Mouse (Mus musculus) heart, postnatal 14 days (tissue): ENCODE measurements around the gene Lima1. TPM values are rescaled to one million over a fixed set of nuclear protein-coding genes. Genes with fewer than 3 reads are reported as not detected.
A peak's percentile ranks its signal among the peaks of the same experiment; 100 is the strongest.
"Not testable (repeated sequence)": the region's sequence is repeated elsewhere in the genome, so short reads cannot be mapped to it uniquely, and the experiment has no call there.

Source experiments
- DNase-seq, 2 experiments: peaks; one replicate each; pipeline ENCODE4 v3.0.0; 2021 to 2022
- intact Hi-C: fragments of 180-260 bp; cut with DNase I; formaldehyde crosslinking; loops from one replicate; pipeline ENCODE4 v1.15.1; 2025
- total RNA-seq, 2 experiments: library from RNA; stranded (reverse); gene quantifications; 2 replicates each; pipeline ENCODE4 v1.2.3; 2021

Lima1 gene
- total RNA-seq, 2 experiments from 2014 or later = 23.5 TPM

DNA sequence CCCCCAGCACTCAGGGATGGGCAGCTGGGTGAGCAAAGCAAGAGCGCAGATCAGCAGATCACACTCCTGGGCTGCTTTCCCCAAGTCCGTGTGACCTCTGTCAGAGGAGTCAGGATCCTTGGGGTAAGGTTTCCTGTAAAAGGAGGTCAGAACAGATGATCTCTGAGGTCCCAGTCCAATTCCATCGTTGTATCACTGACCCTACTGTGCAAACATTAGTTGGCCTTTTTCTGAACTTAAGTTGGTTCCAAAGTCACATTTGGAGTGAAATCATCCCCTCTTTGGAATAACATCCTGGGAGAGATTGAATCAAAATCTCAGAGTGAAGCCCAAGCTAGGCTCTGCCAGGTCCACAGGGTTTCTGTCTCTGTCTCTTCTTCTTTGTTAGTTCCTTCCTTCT, 31.4 kb downstream of the Lima1 start:
- intact Hi-C loops = no loop called here
- DNase-seq = no peak

DNA sequence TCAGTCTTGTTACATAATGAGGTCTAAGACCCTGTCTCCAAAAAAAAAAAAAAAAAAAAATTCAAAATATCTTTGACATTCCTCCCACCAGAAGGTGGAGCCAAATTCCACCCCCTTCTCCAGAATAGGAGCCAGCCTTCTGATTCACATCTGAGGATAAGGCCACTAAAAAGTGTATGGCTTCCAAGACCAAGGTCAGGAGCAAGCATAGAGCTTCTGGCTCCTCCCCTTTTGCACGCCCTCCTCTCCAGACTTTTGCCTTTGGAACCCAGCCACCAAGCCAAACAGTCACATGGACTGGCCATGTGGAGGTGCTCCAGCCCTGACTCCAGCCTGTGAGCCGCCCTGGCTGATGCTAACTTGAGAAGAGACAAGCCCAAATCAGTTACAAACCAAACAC, 35.3 kb downstream of the Lima1 start:
- peak; percentile 51 to 62 for DNase-seq
- intact Hi-C loops = loop anchor here (1.0 kb wide), 1 partner anchor 64 kb away; no protein-coding TSS in a partner anchor

DNA sequence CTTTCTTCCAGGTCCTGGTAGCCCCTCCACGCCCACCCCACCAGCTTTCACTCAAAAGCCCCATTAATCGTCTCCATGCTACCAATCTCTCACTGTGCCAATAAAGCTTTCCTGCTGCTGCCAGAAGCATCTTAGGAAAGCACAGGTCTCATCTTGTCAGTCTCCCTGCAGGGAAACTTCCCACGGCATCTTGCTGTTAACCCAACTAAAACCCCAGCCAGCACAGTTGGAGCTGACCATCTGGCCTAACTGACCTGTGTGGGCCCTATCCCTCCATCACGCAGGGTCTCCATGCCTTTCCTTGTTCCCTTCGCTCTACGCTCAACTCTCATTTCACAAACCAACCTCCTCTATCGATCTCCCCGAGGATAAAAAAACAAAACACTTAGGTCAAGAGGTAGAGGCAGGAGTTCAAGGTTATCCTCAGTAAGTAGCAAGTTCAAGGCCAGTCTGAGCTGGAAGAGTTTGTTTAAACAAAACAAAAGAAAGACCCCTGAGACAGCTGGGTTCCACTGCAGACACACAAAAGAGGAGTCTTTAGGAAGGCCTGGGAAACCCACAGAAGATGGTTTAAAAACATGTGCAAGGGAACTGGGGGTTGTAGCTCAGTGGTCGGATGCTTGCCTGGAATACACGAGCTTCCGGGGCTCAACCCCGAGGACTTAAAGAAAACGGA, 36.0 kb downstream of the Lima1 start:
- intact Hi-C loops = no loop called here

DNA sequence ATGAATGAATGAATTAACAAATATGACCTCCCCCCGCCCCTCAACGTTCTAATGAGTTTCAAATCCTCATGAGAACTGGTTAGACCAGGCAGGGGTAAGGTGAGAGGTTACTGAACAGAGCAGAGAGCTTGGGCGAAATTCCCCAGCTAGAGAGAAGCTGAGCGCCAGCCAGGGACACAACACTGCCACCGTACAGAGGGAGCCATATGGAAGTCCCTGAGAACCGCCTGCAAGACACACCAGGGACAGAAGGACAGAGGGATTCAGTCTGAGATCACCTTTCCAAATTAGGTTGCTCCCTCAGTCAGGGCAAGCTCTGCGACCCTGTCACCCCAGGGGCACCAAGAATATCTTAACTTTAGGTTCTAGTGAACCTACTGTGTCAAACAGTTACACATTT, 37.7 kb downstream of the Lima1 start:
- intact Hi-C loops = no loop called here
- no peak for DNase-seq

More for the DNA sequence above, 36.0 kb downstream of the Lima1 start:
- DNase-seq = no peak

DNA sequence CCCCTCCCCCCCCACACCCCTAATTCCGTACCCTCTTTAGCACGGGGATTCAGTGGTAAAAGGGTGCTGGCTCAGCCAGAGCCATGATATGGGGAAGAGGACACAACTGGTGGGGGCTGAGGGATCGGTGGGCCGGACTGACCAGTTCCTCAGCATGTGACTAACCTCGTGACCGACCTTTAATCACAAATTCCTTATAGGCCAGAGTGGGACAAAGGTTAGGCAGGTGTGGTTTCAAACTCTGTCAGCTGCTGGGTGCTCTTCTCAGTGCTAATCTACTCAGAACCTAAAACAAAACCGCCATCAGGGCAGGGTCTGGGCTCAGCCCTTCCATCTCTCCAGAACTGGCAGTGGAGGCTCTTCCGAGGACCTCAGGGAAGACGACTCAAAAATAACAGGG, 40.1 kb downstream of the Lima1 start:
- intact Hi-C loops = no loop called here
- DNase-seq = no peak

DNA sequence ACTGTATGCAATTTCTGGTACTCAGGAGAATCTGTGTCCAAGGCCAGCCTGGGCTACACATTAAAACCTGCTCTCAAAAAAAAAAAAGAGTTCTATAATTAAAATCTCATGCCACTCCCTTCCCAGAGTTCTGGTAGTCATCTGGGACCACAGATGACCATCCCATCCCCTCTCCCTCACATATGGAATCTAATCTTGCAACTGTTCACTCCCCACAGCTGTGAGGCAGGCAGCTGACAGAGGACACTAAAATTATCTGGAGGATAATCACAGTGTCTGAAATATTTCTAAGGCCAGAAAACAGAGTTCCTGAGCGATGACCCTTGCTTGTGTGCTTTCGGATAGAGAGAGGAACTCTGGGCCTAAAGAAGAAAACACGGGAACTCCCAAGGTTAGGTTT, 40.6 kb downstream of the Lima1 start:
- intact Hi-C loops = no loop called here

DNA sequence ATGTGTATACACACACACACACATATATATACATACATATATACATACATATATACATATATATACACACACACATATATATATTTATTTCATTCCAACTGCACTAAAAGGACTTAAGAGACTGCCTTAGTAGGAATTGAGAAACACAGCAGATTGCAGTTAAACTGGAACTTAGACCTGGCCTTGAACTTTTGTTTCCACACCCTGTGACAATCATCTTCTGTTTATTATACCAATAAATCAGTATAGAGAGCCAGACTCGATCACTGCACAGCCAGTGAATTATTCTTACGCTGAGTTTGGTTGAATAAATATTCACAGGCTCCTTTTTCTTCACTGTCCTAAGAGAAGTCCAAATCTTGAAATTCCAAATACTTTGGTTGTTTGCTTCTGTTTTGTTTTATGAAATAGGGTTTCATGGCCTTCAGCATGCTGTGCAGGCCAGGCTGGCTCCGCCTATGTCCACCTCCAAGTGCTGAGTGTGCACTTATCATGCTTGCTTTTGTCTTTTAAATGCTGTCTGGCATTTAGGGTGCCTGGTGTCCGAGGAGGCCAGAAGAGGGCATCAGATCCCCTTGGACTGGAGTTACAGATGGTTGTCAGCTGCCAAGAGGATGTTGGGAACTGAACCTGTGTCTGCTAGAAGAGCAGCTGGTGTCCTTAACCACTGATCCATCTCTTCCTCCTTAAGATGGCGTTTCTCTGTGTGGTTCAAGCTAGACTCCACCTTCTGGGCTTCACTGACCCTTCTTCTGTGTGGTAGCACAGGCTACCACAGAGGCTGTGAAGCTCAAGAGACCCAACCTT, 41.4 kb downstream of the Lima1 start:
- intact Hi-C loops = no loop called here
- DNase-seq = no peak

More for the DNA sequence above, 40.6 kb downstream of the Lima1 start:
- no peak for DNase-seq

DNA sequence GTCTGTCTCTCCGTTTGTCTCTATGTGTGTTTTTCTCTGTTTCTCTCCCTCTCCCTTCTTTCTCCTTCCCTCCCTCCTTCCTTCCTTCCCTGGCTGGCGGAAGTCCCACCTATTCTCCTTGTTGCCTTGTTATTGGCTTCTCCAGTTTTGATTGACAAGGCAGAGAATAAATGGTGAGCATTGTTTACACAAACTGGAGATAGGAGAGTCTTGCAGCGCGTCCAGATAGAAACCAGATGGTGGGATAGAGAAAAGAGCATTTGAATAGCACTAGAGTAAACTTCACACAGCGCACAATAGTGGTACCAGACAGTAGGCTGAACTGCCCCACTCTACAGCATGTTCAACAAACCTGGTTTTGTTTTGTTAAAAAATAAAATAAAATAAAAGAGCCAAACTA, 43.7 kb downstream of the Lima1 start:
- DNase-seq = peak; percentile 25 to 29
- intact Hi-C loops = no loop called here

DNA sequence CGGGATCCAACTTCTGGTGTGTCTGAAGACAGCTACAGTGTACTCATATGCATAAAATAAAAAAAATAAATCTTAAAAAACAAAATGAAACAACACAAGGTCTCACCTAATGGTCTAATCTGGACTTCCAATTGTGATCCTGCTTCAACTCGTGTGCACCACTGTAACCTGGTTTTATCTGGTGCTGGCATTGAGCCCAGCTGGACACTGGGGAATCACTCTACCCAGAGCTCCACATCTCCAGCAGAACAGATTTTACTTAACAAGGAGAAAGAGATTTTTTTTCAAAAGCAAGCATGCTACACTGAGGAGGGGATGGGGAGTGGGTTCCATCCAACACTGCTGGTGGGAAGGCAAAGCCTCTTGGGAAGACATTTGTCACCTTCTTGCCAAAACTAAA, 47.2 kb downstream of the Lima1 start:
- DNase-seq = peak in 1 of 2 experiments; percentile 18
- intact Hi-C loops = no loop called here

DNA sequence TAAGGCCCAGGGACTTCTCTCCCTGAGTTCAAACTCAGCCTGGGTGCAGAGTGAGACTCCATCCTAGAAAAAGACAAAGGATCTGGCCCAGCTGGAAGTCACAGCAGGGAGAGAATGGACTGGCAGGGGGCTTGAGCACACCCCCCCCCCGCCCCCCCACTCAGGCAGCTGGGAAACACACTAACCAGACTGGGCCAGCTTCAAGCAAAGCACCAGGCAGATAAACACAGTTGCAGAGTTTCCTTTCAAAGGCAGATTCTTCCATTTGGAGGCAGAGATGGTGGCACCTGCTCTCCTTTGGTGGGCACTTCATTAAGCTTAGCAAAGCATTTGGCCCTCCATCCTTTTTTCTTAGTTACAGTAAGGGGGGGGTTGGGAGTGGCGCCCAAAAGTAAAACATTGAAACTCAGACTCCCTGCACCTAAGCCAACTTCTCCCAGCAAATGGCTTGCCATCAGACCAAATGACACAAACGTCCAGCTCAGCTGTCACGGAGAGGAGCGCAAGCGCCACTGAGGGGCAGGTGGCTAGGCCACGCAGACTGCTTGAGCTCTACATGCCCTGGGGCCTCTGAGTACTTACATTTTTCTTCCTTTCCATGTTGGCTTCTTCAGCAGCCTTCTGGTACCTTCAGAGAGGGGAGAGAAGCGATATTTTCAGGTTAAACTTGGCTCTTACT, 48.9 kb downstream of the Lima1 start:
- intact Hi-C loops = no loop called here
- DNase-seq = no peak

DNA sequence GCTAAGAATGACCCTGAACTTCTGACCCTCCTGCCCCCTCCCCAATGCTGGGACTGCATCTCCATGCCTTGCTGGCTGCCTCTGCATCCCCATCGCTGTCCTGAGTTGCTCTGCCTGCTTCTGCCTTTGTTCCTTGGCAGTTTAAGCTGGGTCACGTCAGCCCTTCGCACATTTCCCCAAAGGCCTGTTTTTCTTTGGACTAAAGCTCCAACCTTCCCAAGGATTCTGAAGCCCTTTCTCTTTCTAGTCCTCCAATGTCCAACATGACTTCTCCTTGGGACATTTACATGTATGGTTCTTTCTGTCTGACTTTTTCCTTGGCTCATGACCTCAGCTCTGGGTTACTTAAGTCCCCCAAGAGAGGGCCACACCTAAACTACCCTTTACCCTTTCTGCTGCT, 50.0 kb downstream of the Lima1 start:
- peak; percentile 12 to 22 for DNase-seq
- intact Hi-C loops = no loop called here

DNA sequence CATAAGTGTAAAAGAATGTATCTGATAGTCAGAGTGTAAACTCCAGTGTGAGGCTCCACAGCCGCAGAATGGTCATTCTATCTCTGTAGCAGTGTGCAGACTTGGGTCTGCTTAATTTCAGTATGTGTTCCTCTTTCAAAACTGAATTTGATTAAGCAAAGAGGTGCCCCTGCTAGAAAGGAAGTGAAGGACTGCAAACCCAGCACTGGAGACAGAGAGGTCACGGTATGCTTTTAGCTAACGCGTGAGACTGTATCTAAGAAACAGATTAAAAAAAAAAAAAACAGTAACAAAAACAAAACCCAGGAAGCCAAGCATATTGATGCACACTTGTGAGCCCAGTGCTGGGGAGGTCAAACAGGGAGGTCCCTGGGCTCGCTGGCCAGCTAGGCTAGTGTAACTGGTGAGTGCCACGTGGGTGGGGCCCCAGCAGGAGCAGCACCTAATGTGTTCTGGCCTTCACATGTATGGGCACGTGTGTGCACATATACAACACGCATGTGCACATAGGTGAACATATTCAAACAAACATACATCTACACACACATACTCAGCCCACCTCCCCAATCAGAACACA, 51.8 kb downstream of the Lima1 start:
- no peak for DNase-seq
- intact Hi-C loops = no loop called here

DNA sequence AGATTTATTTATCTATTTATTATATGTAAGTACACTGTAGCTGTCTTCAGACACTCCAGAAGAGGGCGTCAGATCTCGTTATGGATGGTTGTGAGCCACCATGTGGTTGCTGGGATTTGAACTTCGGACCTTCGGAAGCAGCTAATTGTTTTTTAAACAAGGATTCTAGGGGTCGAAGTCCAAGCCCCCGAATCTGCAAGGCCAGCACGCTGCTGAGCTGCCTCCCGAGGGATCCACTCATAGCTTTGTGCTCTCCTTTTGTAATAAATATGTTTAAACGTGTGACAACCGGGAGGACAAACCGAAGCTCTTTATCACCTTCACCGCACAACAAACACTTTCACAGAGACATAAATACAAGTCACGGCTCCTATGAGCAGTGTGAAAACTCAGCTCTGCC, 52.8 kb downstream of the Lima1 start:
- intact Hi-C loops, DNase-seq: not testable (repeated sequence)

DNA sequence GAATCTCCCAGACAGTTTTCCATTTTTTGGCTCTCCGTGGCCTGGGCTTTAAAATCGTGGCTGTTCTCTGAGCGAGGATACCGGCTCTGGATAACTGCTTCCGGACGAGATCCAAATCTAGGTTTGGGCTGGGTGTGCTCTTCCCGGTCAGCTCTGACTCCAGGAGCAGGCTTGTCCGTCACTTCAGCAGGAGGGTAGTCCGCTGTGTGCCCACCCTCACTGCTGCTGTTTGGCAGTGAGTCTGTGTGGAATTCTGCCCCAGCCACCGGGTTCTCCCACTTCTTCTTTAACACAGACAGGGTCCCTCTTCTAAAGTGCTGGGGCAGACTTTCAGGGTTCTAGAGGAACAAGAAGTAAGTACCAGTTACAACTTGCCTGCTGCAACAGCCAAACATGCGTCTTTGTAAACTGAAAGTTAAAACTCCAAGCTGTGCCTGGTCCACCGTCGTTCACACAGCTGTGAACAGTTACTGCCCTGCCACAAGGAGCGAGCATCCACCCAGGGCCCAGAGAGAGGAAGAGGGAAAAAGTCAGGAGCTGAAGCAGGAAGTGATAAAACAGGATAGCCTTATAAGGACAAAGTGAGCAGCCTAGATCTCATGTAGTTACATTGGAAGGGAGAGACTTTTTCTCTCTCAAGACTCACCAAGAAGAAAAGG, 55.5 kb downstream of the Lima1 start:
- peak; percentile 62 to 70 for DNase-seq
- intact Hi-C loops = no loop called here

DNA sequence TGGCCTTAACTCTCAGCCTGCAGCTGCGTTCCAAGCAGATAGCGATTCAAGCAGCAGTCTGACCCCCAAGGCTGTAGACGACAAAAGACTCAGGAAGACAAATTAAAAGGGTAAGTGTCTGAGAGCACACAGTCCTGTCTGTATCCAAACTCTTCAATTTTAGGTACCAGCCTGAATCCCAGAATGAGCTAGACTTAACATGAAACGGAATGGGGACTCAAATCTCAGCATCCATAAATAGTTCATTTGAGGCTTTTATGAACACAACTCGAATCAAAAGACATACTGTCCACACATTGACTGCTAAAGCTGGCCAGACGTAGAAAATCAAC, 56.2 kb downstream of the Lima1 start:
- no peak for DNase-seq
- intact Hi-C loops = no loop called here

DNA sequence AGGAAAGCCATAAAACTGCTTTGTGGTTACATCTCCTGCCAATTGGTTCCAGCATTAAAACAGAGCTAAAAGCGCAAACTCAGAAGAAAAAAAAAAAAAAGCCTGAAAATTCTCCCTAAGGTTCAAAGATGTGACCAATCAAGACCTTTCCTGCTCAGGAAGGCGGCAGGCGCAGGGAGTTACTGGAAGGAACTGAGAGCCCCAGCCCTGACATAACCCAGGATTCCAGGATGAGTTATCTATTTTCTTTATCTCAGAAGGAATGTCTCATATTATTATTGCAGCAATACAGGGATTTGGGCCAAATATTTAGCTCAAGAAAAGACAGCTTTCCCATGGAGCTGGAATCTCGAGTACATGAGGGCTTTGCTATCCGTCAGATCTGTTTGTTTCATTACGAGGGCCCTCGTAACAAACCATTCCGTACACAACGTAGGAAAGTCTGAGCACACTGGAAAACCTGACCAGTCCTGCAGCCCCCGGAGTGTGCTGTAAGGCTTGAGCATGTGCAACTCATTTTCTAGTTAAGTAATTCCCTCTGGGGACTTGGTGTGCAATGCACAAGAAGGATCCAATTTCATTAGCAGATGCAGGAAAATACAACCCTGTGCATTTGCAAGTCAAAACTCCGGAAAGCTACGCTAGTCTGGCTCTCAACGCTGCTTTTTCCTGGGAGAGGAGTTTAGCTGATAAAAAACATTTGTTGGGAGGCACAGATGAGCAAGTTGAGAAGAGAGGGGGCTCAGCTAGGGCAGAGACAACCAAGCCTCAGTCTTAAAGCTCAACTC, 56.7 kb downstream of the Lima1 start:
- DNase-seq = peak; percentile 49 to 52
- intact Hi-C loops = no loop called here

DNA sequence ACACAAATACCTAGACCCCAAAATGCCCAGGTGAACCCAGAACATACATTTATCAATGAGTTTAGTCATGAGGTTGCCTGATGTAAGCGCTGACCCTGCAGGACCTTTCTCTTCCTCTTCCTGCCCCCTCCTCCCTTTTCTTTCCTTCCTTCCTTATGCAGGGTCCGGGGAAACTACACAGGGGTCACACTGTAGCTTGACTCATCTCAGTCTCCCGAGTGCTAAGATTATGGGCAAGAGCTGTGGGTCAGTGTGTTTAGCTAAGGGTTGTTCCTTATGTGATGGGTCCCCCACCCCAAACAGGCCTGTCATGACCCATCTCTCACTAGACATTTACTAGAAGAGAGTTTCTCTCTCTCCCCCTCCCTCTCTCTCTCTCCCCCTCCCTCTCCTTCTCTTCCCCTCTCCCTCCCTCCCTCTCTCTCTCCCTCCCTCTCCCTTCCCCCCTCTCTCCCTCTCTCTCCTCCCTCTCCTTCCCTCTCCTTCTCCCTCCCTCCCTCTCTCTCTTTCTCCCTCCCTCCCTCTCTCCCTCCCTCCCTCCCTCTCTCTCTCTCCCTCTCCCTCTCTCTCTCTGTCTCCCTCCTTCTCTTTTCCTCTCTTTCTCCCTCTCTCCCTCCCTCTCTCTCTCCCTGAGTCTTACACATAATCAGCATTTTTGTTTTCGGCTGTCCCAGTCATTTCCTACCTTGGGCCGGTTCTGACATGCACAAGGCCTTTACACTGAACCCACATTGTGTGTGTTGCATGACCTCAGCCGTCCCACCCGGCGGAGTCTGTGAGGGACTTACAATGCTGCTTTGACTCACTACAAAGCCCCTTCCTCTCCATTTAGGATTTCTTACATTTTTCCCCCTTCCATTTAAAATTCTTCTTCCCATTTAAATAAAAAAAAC, 57.7 kb downstream of the Lima1 start:
- intact Hi-C loops = no loop called here
- no peak for DNase-seq

DNA sequence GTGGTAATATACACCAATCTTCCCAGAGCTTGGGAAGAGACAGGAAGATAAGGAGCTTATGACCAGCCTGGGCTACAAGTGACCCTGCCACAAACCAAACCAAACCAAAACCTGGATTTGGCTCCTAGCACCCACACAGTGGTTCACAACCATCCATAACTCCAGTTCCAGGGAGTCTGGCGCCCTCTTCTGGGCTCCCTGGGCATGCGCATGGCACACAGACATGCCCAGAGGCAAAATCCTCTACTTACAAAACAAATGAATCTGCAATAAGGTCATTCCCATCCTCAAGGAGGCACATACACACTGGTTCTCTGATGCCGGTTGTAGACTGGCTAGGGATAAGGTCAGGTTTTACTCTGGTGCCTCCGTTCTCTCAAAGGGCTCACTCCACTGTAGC, 59.3 kb downstream of the Lima1 start:
- no peak for DNase-seq
- intact Hi-C loops = no loop called here
